Mouse (Mus musculus) small intestine, adult 2 months (tissue): Measurements from ENCODE around the gene Hmox2.

Source experiments
- CTCF ChIP-seq: fragments of 200-500 bp; IDR thresholded peaks from 2 replicates; pipeline ENCODE4 v1.5.1; 2012; ENCODE audit warnings: low read depth, mild to moderate bottlenecking, control low read depth, inconsistent platforms, low read length, moderate library complexity, mixed read lengths; ENCODE audit not compliant: insufficient replicate concordance, insufficient read length; ENCODE audit errors: extremely low read depth
- POLR2A ChIP-seq: fragments of 200-500 bp; IDR thresholded peaks from 2 replicates; pipeline ENCODE4 v1.6.1; 2012; ENCODE audit warnings: low read depth, mild to moderate bottlenecking, control low read depth, inconsistent platforms, low read length, moderate library complexity

DNA sequence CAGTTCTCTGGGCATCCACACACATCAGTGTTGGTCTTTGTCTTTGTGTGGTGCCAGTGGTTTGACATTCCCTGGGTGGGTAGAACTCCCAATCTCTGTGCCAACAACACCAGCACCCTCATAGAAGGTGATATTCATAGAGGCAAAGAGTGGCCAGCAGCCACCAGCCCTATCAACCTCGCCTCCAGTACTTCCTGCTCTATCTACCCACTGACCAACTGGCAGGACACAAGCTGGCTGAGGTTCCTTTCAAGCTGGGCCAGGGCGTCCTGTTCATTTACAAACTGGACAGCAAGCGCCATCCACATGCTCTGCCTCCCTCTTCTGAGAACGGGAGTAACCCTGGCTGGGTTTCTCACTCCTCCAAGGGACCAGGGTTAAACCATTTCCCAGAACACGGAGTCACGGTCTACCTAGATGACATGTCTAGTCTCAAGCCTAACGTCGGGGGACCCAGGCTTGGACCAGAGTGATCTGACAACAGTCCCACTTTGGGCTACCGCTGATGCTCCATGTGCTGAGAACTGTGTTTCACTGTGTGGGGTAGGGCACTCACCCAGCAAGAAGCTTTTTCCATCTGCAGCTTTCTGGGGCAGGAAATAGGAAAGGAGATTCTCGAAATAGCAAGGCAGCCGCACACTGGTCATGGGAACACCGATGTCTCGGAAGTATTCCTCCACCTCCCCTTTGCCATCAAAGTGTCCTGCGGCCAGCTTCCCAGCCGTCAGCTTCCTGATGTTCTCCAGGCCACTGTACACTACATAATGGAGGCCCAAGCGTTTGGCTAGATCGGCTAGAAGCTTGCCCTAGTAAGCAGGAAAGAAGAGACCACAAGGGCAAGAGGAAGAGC lies 12.1 kb upstream of the Hmox2 start:
- TF ChIP-seq CTCF (no peak), POLR2A (no peak)
